Mouse (Mus musculus) ES-E14 (cell line): ENCODE measurements around the gene Phactr4.

ENCODE experiments used
- CHD2 ChIP-seq: IDR thresholded peaks from 2 replicates; pipeline ENCODE4 v1.6.1; 2014; ENCODE audit warnings: mild to moderate bottlenecking, low read depth, low read length, inconsistent platforms
- HCFC1 ChIP-seq: IDR thresholded peaks from 2 replicates; pipeline ENCODE4 v1.6.1; 2012; ENCODE audit warnings: low read length, inconsistent platforms, borderline replicate concordance; ENCODE audit not compliant: insufficient read depth
- MAFK ChIP-seq: IDR thresholded peaks from 2 replicates; pipeline ENCODE4 v1.6.1; 2014; ENCODE audit warnings: mild to moderate bottlenecking, low read depth, low read length, inconsistent platforms; ENCODE audit not compliant: insufficient read depth

DNA sequence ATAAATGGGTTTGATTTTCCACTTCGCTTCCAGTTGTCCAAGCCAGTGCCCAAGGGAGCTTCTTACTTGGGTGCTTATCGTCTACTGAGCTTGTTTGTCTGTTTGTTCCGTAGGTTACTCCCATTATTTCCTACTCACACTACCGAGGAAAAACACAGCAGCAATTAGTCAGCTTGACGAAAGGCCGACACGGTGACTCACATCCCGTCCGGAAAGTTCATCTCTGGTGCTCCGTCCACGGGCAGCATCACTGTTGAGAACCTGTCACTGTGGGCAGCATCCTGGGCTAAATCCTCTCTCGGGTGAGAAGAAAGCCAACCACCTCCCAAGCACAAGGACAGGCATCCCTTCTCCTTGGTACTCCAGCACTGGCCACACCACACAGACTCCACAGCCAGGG lies 23.8 kb upstream of the Phactr4 start:
- TF ChIP-seq MAFK (no peak), CHD2 (no peak), HCFC1 (no peak)
